Mouse (Mus musculus): ENCODE results near the gene Nav1. TPM values are rescaled to one million over a fixed set of nuclear protein-coding genes. Genes with fewer than 3 reads are reported as not detected.

Gene Nav1
- polyA plus RNA-seq, 1 experiment: not detected

DNA sequence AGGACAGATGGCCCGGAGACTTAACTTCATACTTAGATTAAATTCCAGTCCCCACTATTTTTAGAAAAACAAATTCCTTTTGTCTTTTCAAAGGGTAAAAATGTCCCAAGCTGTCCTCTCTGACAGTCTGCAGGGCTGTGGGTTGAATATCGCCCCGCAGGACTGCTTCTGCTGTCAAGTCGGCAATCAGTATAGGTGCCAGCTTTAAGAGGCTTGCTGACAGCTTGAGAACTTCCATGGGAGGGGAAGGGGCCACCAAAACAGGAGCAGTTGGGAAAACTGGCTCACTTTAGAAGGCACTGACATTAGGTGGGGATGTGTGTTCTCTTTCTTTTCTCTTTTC lies 82.6 kb downstream of the Nav1 start:
- H3K27ac ChIP-seq (ENCODE audit: insufficient read depth, low read depth, low read length): no peak overlapping the region
- H3K4me3 ChIP-seq (ENCODE audit: insufficient read depth, low read depth, low read length): no peak overlapping the region
- WGBS: 69% methylated on average over 4 of the region's 4 CpGs

DNA sequence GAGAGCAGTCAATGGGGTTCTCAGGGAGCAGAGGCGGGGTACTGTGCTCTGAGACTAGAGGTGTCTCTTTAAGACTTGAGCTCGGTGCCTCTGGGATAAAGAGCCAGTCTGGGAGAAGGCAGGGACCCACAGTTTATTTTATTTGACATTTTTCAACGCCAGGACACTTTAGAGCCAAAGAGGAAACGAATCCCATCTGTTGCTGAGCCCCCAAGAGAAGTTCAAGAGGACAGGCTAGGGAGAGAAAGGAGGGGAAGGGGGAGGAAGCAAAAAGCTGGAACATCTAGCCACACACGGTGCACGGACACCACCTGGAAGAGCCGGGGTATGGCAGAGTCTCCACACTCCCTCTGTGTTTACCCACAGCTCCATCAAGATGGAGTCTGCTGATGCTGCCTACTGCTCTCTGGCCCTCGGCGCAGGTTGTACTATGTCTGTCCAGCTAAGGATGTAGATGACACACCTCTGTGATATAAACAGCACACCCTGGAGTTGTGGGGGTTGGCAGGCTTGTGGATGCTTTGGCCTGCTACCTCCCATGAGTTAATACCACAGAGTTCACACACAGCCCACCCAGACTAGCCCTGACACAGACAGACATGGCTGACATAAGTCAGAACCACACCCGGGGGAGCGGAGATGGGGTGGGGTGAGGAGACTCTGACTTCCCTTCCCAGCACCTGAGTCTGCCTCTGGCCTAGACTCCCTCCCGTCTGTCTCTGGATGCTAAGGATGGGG lies 83.1 kb downstream of the Nav1 start:
- TF ChIP-seq POLR2A (IDR thresholded peaks at IDR 0.05; ENCODE audit: insufficient read depth, low read depth, low read length) (no peak), CTCF (IDR thresholded peaks at IDR 0.05; ENCODE audit: insufficient read depth, low read depth, low read length) (no peak)
- 82% methylated on average over 12 of the region's 12 CpGs for WGBS
- H3K27ac ChIP-seq (ENCODE audit: insufficient read depth, low read depth, low read length): no peak overlapping the region
- H3K4me3 ChIP-seq (ENCODE audit: insufficient read depth, low read depth, low read length): no peak overlapping the region
- peaks cover 9% of the 10 kb centered on the region for H3K4me1 ChIP-seq (ENCODE audit: control insufficient read depth, insufficient read depth, low read length)

More for the DNA sequence above, 82.6 kb downstream of the Nav1 start:
- peaks cover 7% of the 10 kb centered on the region; the same call in 1 of the 2 replicates for H3K4me1 ChIP-seq (ENCODE audit: control insufficient read depth, insufficient read depth, low read length)
- TF ChIP-seq POLR2A (IDR thresholded peaks at IDR 0.05; ENCODE audit: insufficient read depth, low read depth, low read length): no peak
- TF ChIP-seq CTCF (IDR thresholded peaks at IDR 0.05; ENCODE audit: insufficient read depth, low read depth, low read length): no peak

DNA sequence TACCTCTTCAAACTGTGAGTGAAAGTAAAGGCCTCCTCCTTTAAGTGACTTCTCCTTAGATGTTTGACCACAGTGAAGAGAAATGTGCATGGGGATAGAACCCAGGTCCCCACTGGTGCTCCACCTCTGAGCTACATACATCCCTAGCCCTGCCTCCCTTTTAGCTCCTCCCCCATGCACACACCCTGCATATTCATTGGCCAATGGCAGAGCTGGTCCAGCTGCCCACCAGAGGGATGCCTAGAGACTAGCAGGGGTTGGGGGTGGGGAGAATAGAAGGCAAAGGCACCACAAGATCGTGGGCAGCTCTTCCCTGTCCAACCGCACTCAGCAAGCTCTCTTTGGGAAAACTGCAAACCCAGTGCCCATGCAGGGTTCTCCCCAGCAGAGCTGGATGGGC lies 83.8 kb downstream of the Nav1 start:
- no peak overlapping the region for H3K27ac ChIP-seq (ENCODE audit: insufficient read depth, low read depth, low read length)
- no peak overlapping the region for H3K4me3 ChIP-seq (ENCODE audit: insufficient read depth, low read depth, low read length)
- 79% methylated on average over 2 of the region's 2 CpGs for WGBS
- TF ChIP-seq POLR2A (IDR thresholded peaks at IDR 0.05; ENCODE audit: insufficient read depth, low read depth, low read length) (no peak), CTCF (IDR thresholded peaks at IDR 0.05; ENCODE audit: insufficient read depth, low read depth, low read length) (no peak)
- peaks cover 13% of the 10 kb centered on the region for H3K4me1 ChIP-seq (ENCODE audit: control insufficient read depth, insufficient read depth, low read length)

DNA sequence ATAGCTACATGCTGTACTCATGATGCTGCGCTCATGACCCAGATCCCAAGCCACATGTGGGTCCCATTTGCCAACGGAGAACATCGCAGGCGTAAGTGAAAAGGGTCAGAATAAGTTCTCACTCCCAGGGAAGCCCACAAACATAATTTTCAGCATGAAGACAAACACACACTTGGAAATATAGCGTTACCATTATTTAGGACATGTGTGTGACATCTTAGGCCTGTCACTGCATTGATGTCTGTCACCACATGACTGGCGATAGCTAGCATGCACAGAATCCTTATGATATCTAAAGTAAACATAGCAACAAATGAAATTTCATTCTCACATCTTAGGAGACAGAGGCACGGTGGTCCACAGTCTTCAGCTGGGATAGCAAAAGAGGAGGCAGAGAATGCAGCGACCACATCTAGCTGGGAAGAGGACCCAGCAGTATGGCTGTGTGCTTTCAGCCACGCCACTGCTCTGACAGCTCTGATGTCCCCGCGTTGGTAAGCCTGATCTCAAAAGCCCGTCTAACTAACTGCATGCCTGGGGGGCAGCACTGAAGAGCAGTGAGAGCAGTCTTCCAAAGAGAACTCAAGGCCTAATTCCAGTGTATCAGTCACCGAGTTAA lies 86.4 kb downstream of the Nav1 start:
- no peak overlapping the region for H3K4me3 ChIP-seq (ENCODE audit: insufficient read depth, low read depth, low read length)
- TF ChIP-seq POLR2A (IDR thresholded peaks at IDR 0.05; ENCODE audit: insufficient read depth, low read depth, low read length) (no peak), CTCF (IDR thresholded peaks at IDR 0.05; ENCODE audit: insufficient read depth, low read depth, low read length) (no peak)
- H3K27ac ChIP-seq (ENCODE audit: insufficient read depth, low read depth, low read length): no peak overlapping the region
- peaks cover 31% of the 10 kb centered on the region for H3K4me1 ChIP-seq (ENCODE audit: control insufficient read depth, insufficient read depth, low read length)
- 84% methylated on average over 13 of the region's 13 CpGs for WGBS

DNA sequence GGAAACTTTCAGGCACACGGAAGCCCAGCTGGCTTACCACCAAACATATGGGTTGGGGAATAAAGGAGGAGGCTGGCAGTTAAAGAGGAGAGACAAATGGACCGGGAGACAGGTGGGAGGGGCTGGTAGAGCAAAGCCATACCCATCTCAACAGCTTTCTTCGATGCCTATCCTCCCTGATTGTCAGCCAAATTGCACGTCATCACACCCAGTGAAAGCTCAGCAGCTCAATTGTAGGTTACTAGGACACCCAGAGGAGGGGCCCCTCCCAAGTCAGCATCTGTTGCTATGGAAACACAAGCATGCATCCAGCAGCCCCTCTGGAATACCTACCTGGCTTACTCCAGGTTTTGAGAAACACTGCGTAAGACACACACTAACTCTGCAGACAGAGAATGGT lies 88.4 kb downstream of the Nav1 start:
- Histone ChIP-seq H3K27ac (ENCODE audit: insufficient read depth, low read depth, low read length) (no peak overlapping the region), H3K4me1 (ENCODE audit: control insufficient read depth, insufficient read depth, low read length) (peaks cover 37% of the 10 kb centered on the region), H3K4me3 (ENCODE audit: insufficient read depth, low read depth, low read length) (no peak overlapping the region)
- TF ChIP-seq CTCF (IDR thresholded peaks at IDR 0.05; ENCODE audit: insufficient read depth, low read depth, low read length): no peak
- no peak for TF ChIP-seq POLR2A (IDR thresholded peaks at IDR 0.05; ENCODE audit: insufficient read depth, low read depth, low read length)
- 14% methylated on average over 5 of the region's 5 CpGs for WGBS

DNA sequence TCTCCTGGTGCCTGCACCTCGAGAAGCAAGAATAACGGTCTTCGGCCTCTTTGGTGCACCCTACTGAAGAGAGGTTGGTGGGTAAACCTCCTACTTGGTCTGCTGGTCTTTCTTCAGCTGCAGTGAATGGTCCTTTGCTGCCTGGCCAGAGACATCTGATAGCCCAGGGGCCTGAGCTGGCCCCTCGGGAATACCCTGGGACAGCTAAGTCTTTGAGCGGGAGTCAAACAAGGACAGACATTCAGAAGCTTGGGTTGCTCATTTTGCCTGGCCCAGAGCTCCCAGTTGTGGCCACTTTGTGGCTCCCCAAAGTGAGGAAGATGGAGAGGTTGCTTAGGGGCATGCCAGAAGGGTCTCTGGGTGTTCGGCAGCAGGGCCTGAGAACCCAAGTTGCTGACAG lies 89.6 kb downstream of the Nav1 start:
- H3K4me1 ChIP-seq (ENCODE audit: control insufficient read depth, insufficient read depth, low read length): peaks cover 45% of the 10 kb centered on the region
- TF ChIP-seq POLR2A (IDR thresholded peaks at IDR 0.05; ENCODE audit: insufficient read depth, low read depth, low read length): no peak
- no peak for TF ChIP-seq CTCF (IDR thresholded peaks at IDR 0.05; ENCODE audit: insufficient read depth, low read depth, low read length)
- 91% methylated on average over 6 of the region's 6 CpGs for WGBS
- no peak overlapping the region for H3K4me3 ChIP-seq (ENCODE audit: insufficient read depth, low read depth, low read length)
- no peak overlapping the region for H3K27ac ChIP-seq (ENCODE audit: insufficient read depth, low read depth, low read length)

DNA sequence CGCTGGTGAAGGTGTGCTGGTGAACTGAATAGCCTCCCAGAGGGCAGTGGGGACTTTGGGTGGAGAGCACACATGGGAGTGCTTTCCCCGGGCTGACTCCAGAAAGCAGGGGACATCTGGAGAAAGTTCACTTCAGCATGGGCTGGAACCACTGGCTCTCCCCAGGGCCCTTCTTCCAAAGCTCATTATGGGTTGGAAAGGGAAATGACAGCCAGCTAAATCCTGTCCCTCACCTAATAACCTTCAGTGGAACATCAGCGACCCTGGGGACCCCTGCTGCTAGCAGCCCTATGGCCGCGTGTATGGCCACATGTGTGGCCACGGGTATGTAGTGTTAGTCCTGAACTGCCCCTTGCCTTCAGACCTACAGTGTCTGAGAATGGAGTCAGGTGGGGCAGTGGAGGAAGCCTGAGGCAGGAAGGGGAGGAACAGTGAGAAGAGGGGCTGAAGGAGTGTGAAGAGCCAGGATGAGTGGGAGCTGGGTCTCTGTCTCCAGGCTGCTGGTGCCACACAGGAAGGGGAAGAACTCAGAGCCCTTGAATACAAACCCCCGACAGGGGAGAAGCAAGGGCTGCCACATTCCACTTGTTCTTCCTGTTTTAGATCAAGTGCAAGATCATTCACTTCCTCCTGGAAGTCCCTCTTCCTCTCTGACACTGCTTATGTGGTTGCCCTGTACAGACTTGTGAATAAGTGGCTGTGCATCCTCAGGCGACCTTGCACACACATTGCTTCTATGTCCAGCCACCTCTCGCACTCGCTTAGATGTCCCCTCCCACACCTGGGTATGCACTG lies 90.4 kb downstream of the Nav1 start:
- TF ChIP-seq POLR2A (IDR thresholded peaks at IDR 0.05; ENCODE audit: insufficient read depth, low read depth, low read length): no peak
- TF ChIP-seq CTCF (IDR thresholded peaks at IDR 0.05; ENCODE audit: insufficient read depth, low read depth, low read length): no peak
- H3K4me3 ChIP-seq (ENCODE audit: insufficient read depth, low read depth, low read length): no peak overlapping the region
- WGBS: 81% methylated on average over 10 of the region's 10 CpGs
- no peak overlapping the region for H3K27ac ChIP-seq (ENCODE audit: insufficient read depth, low read depth, low read length)
- peaks cover 45% of the 10 kb centered on the region for H3K4me1 ChIP-seq (ENCODE audit: control insufficient read depth, insufficient read depth, low read length)

DNA sequence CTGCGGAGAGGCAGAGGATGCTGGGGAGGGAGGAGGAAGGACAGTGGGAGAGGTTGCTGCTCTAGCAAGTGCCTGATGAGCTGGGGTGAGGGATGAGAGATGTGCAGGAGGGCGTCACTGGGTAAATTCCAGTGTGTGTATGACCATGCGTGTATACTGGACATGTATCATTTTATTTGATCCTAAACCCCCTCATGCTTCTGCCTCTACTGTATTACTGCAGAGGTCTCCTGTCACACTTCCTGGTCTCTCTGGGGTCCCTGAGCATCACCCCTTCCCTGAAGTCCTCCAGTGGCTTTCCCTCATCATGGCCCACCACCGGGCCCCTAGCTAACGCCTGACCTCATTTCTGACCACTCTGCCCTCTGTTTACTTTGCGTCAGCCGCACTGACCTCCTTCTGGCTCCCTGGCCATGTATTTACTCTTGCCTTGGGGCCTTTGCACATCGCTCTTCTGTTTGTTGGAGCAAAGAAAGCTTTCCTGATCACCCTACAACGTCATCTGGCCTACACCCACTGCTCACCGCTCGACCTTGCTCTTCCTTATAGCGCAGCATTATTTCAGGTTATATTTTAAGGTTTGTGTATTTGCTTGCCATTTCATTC lies 91.4 kb downstream of the Nav1 start:
- no peak overlapping the region for H3K4me3 ChIP-seq (ENCODE audit: insufficient read depth, low read depth, low read length)
- H3K4me1 ChIP-seq (ENCODE audit: control insufficient read depth, insufficient read depth, low read length): peaks cover 47% of the 10 kb centered on the region
- no peak overlapping the region; the same call in 1 of the 2 replicates for H3K27ac ChIP-seq (ENCODE audit: insufficient read depth, low read depth, low read length)
- no peak for TF ChIP-seq CTCF (IDR thresholded peaks at IDR 0.05; ENCODE audit: insufficient read depth, low read depth, low read length)
- TF ChIP-seq POLR2A (IDR thresholded peaks at IDR 0.05; ENCODE audit: insufficient read depth, low read depth, low read length): no peak
- WGBS: 75% methylated on average over 12 of the region's 12 CpGs
